Mouse (Mus musculus): ENCODE results near the gene Vmn2r104. TPM values are rescaled to one million over a fixed set of nuclear protein-coding genes. Genes with fewer than 3 reads are reported as not detected.

Gene Vmn2r104
- not detected in 2 replicates for polyA plus RNA-seq (2014; fragmentation: Nextera tagmentation; extraction: Ambion mirVana)

- Histone ChIP-seq H3K4me1 (ENCODE audit: control insufficient read depth, insufficient read depth, low read length) (no peaks in the 10 kb centered on the region), H3K27ac (replicated peaks; ENCODE audit: low read depth, low read length) (no peak within 1 kb of the TSS), H3K27me3 (replicated peaks; ENCODE audit: control insufficient read depth, insufficient read depth, low read length) (no peaks in the 10 kb centered on the region), H3K9me3 (ENCODE audit: control insufficient read depth, low read length) (peaks cover 27% of the 10 kb centered on the region), H3K4me3 (ENCODE audit: low read depth, low read length) (no peak within 1 kb of the TSS), H3K9ac (ENCODE audit: low read depth, low read length) (no peak within 1 kb of the TSS), H3K36me3 (ENCODE audit: control insufficient read depth, insufficient read depth, low read length) (no peaks in the 10 kb centered on the region), H3K4me2 (ENCODE audit: low read depth, low read length) (no peak within 1 kb of the TSS)
- 78% methylated on average over 1 of the region's 1 CpGs for WGBS
- ATAC-seq (ENCODE audit: low read depth) (no peak), DNase-seq (ENCODE audit: low spot score) (no peak)
These were observed at the start of gene Vmn2r104 for GRCm38 (mm10) chr17:20048236-20048635. Gene Vmn2r104, minus strand, starts transcription at chr17:20048336.

GRCm38 (mm10) chr17:20074090-20074489 is 26.0 kb upstream of the Vmn2r104 start:
- 74% methylated on average over 6 of the region's 6 CpGs for WGBS
- Histone ChIP-seq H3K27me3 (replicated peaks; ENCODE audit: control insufficient read depth, insufficient read depth, low read length) (no peaks in the 10 kb centered on the region), H3K9ac (ENCODE audit: low read depth, low read length) (no peak overlapping the region), H3K4me1 (ENCODE audit: control insufficient read depth, insufficient read depth, low read length) (no peaks in the 10 kb centered on the region), H3K4me2 (ENCODE audit: low read depth, low read length) (no peak overlapping the region), H3K36me3 (ENCODE audit: control insufficient read depth, insufficient read depth, low read length) (no peaks in the 10 kb centered on the region), H3K27ac (replicated peaks; ENCODE audit: low read depth, low read length) (no peak overlapping the region), H3K4me3 (ENCODE audit: low read depth, low read length) (no peak overlapping the region), H3K9me3 (ENCODE audit: control insufficient read depth, low read length) (peaks cover 16% of the 10 kb centered on the region; the same call in 1 of the 2 replicates)
- no peak for DNase-seq (ENCODE audit: low spot score)
- no peak for ATAC-seq (ENCODE audit: low read depth)

GRCm38 (mm10) chr17:20071656-20072396 is 23.7 kb upstream of the Vmn2r104 start:
- ATAC-seq (ENCODE audit: low read depth): no peak
- H3K4me1 ChIP-seq (ENCODE audit: control insufficient read depth, insufficient read depth, low read length): no peaks in the 10 kb centered on the region
- H3K4me2 ChIP-seq (ENCODE audit: low read depth, low read length): no peak overlapping the region
- no peak overlapping the region for H3K4me3 ChIP-seq (ENCODE audit: low read depth, low read length)
- WGBS: 90% methylated on average over 4 of the region's 4 CpGs
- no peak for DNase-seq (ENCODE audit: low spot score)
- H3K9me3 ChIP-seq (ENCODE audit: control insufficient read depth, low read length): 0 out of 2 replicates have a peak, but pooled peaks cover 6% of the 10 kb centered on the region
- no peak overlapping the region for H3K27ac ChIP-seq (replicated peaks; ENCODE audit: low read depth, low read length)
- no peaks in the 10 kb centered on the region for H3K27me3 ChIP-seq (replicated peaks; ENCODE audit: control insufficient read depth, insufficient read depth, low read length)
- H3K36me3 ChIP-seq (ENCODE audit: control insufficient read depth, insufficient read depth, low read length): no peaks in the 10 kb centered on the region
- H3K9ac ChIP-seq (ENCODE audit: low read depth, low read length): no peak overlapping the region

Other genes starting within 250 kb of the Vmn2r104 start
- not detected in 2 replicates for gene Fpr-rs7, start 65.9 kb upstream of the Vmn2r104 start, polyA plus RNA-seq (2014; fragmentation: Nextera tagmentation; extraction: Ambion mirVana)
- not detected in 2 replicates for gene Fpr-rs6, start 134.8 kb upstream of the Vmn2r104 start, polyA plus RNA-seq (2014; fragmentation: Nextera tagmentation; extraction: Ambion mirVana)
- not detected in 2 replicates for gene Vmn2r105, start 186.7 kb upstream of the Vmn2r104 start, polyA plus RNA-seq (2014; fragmentation: Nextera tagmentation; extraction: Ambion mirVana)
- not detected in 2 replicates for gene Vmn2r106, start 237.2 kb upstream of the Vmn2r104 start, polyA plus RNA-seq (2014; fragmentation: Nextera tagmentation; extraction: Ambion mirVana)

Data from embryonic facial prominence, embryonic 14.5 days (tissue).